Mouse (Mus musculus): ENCODE results near the gene Egr2.
A peak's percentile ranks its signal among the peaks of the same experiment; 100 is the strongest.

Egr2 gene

GRCm38 (mm10) chr10:67538585-67539400, 3.5 kb downstream of the Egr2 start:
- no peak for DNase-seq

DNA sequence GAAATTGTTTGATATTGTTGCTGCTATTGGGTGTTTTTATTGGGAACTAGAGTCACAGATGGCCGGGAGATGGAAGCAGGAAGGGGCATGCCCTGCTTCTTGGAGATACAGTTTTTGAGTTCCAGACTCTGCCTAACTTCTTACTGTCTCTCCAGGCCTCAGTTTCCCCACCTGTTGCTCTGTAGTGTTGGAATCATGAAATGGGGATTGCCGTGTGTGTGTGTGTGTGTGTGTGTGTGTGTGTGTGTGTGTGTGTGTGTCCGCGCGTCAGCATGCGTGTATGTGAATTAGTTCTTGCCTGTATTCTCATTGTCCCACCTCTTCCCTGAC, 4.1 kb downstream of the Egr2 start:
- DNase-seq = no peak

DNA sequence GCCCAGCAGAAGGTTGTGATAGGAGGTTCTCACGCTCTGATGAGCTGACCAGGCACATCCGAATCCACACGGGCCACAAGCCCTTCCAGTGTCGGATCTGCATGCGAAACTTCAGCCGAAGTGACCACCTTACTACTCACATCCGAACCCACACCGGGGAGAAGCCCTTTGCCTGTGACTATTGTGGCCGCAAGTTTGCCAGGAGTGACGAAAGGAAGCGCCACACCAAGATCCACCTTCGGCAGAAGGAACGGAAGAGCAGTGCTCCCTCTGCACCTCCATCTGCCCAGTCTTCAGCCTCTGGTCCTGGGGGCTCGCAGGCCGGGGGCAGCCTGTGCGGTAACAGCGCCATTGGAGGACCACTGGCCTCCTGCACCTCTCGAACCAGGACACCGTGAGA, 5.3 kb downstream of the Egr2 start:
- DNase-seq = no peak

- peak; percentile 26 for DNase-seq
Measured at GRCm38 (mm10) chr10:67547850-67548260, 12.6 kb downstream of the Egr2 start.

GRCm38 (mm10) chr10:67548261-67548854, 13.1 kb downstream of the Egr2 start:
- DNase-seq = peak; percentile 56

- DNase-seq = peak; percentile 88
Measured at GRCm38 (mm10) chr10:67548877-67549731, 13.8 kb downstream of the Egr2 start, which contains the start of gene Ado. Ado (minus strand) TSS chr10:67548955.

GRCm38 (mm10) chr10:67558053-67558452, 22.8 kb downstream of the Egr2 start:
- no peak for DNase-seq

DNA sequence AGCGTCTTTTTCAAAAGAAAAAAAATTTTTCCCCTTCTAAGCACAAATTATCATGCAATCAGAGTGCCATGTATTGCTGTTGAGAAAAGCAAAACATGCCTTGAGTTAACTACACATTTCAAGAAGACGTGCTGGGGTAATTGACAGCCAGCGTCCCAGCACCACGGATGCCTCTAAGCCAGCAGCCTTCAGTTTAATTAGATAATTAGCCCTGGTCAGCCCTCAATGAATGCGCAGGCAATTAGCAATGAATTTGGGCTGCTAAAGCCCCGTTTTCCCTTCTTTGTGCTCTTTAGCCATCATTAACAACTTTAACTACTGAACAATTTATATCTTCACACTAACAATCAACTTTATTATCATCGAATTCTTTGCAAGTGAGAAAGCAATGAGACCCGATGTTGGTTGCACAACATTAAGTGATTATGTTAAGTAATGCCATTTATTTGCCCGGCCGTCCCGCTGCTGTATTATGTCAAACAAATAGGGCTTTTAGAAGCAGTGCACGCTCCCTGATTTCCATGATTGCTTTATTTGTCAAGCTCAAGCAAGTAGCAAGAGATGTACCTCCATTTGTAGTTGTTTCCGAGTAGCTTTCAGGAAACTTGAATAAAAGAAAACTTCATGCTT, 24.6 kb downstream of the Egr2 start:
- no peak for DNase-seq

DNA sequence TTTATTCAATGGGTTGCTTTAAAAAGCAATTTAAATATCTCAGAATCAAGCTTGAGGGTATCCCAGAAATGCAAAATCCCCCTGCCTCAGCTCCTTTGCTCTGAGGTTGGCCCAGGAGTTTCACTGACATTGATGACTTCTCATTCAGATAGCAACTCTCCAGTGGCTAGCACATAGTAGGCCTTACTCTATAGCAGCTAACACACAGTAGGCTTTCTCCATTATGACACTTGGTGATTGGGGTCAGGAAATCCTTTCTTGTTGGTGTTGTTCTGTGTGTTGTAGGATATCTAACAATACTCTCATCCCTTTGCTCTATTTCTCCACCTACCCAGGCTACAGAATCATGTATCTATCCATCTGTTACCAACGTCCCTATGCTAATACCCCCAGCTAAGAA, 25.9 kb downstream of the Egr2 start:
- no peak for DNase-seq

- DNase-seq = no peak
Measured at GRCm38 (mm10) chr10:67564509-67564908, 29.2 kb downstream of the Egr2 start.

DNA sequence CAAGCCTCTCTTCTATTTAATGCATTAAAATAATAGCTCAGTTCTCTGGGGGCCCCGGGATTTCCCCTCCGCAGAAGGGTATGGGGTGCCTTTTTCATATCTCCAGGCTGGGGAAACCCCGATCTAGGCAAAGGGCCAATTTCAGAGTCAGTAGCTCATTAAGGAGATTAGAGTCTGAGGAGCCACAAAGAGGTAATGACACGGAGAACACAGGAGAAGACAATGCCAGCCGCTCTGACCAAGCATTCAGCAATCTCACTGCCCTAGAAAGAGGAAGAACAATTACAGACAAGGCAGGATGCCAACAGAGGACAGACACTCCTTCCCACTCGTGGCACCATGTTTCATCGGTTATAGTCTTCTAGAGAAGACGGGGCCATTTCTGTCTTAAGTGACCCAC, 30.8 kb downstream of the Egr2 start:
- no peak for DNase-seq

DNA sequence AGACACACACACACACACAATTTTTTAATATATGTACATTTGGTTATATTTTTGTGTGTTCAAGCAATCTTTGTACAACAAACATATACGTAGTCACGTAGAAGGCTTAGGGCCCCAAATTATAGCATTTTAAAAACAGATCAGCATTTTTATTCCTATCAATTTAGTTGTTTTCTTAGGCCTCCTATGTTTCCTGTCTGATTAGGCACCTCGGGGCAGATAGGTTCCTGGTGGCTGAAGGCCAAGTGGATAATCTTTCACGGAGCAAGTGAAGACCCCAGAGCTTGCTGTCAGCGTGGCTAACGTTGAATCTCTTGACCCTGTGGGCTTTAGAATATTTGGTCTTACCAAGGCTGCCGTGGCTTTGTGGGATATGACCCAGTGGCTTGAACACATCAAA, 34.3 kb downstream of the Egr2 start:
- no peak for DNase-seq

DNA sequence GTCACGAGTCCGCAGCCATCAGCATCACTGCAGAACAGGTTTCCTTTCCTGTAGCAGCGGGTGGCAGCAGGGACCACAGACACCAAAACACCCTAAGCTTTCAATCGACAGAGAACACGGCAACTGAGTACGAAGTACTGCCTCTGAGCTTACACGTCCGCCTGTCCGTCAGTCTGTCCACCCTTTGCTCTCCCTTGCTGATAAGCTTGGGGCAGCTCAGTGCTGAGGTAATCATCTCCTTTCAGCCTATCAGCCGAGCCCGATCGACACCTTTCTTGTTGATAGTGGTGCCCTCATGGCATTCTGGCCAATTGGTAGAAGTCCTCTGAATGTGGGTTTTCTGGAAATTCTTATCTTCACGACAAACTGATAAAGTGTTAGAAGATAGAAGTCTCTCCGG, 36.2 kb downstream of the Egr2 start:
- DNase-seq = no peak

GRCm38 (mm10) chr10:67573310-67573709, 38.0 kb downstream of the Egr2 start:
- no peak for DNase-seq

GRCm38 (mm10) chr10:67579830-67580229, 44.6 kb downstream of the Egr2 start:
- DNase-seq = no peak

DNA sequence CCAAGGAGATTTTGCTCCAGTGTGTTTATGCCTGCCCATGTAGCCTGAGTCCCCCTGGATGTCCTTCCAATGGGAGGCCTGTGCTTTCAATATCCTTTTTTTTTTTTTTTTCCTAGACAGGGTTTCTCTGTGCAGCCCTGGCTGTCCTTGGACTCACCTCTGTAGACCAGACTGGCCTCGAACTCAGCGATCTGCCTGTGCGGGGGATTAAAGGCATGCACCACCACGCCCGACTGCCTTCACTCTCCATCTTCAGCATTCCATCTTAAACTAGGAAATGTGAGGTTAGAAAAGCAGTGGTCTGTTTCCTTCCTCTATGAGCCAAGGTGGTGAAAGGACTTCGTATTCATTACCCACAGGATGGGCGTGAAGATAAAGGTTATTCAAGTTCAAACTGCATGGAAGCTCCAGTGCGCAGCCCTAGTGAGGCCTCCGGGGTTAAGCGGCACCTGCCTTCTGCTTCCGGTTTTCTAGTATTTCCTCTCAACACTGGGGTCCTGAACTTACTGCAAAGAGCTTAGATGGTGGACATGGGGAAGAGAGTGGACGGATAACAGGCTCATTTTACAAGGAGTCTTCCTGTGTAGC, 46.5 kb downstream of the Egr2 start:
- DNase-seq = no peak

- no peak for DNase-seq
Measured at GRCm38 (mm10) chr10:67585873-67586610, 50.8 kb downstream of the Egr2 start.

All from lung, postnatal 10 days (tissue).